Mouse (Mus musculus): ENCODE data around the gene Gm21310. TPM values are rescaled to one million over a fixed set of nuclear protein-coding genes. Genes with fewer than 3 reads are reported as not detected.
"Not testable (repeated sequence)": the region's sequence is repeated elsewhere in the genome, so short reads cannot be mapped to it uniquely, and the experiment has no call there.

The Gm21310 gene
- polyA plus RNA-seq (2012; rRNA removed), result not detected in 2 replicates

GRCm38 (mm10) chrY:10147083-10147482, at the start of gene Gm21310:
Gene Gm21310, minus strand, starts transcription at chrY:10147183.
- H3K4me3 ChIP-seq (ENCODE audit: extremely low read depth, insufficient read depth, insufficient read length); H3K4me1 ChIP-seq (ENCODE audit: control insufficient read depth, insufficient read depth, insufficient read length); DNase-seq (ENCODE audit: low read depth in 1 of 2, low spot score in 2 of 2); H3K27me3 ChIP-seq (ENCODE audit: control insufficient read depth, insufficient read depth, low read length); H3K36me3 ChIP-seq (ENCODE audit: control insufficient read depth, insufficient read depth, low read length); H3K27ac ChIP-seq (ENCODE audit: insufficient read depth, low read length): not testable (repeated sequence)

Other genes starting within 250 kb of the Gm21310 start
- gene Gm20834, start 177.4 kb upstream of the Gm21310 start, polyA plus RNA-seq (2012; rRNA removed), result not detected in 2 replicates